Mouse (Mus musculus) gastrocnemius, adult 18-20 months (tissue): ENCODE data around the gene Tmem106c. TPM values are rescaled to one million over a fixed set of nuclear protein-coding genes. Genes with fewer than 3 reads are reported as not detected.

ENCODE experiments used
- DNase-seq: peaks from one replicate; pipeline ENCODE4 v3.0.0; 2021; ENCODE audit warnings: low spot score
- total RNA-seq, 2 experiments: library from RNA; stranded (reverse); gene quantifications; 2 replicates each; pipeline ENCODE4 v1.2.3; 2021

Tmem106c gene
- total RNA-seq, 2 experiments from 2014 or later: 5.8 to 7.4 TPM

- peak; percentile 48 for DNase-seq
These were observed 11.7 kb upstream of the Tmem106c start for GRCm38 (mm10) chr15:97952137-97952888.

GRCm38 (mm10) chr15:97952889-97953189 lies 11.2 kb upstream of the Tmem106c start:
- no peak for DNase-seq

DNA sequence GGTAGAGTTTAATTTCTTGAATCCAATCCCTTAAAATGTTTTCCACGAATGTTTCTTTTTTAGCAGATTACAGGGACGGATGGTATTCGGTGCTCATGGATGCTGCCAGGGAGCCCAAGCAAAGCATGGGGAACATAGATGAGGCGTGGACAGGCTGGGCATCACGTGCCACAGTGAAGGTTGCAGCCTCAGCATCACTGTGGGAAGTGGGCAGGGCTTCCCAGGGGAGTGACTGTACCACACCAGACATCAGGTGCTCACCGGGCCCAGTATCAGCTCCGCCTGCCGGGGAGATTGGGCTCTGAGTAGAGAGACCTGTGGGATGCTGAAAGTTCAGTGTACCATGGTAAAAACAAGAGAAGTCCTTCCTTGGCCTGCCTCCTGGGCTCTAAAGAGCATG lies 9.3 kb upstream of the Tmem106c start:
- no peak for DNase-seq

DNA sequence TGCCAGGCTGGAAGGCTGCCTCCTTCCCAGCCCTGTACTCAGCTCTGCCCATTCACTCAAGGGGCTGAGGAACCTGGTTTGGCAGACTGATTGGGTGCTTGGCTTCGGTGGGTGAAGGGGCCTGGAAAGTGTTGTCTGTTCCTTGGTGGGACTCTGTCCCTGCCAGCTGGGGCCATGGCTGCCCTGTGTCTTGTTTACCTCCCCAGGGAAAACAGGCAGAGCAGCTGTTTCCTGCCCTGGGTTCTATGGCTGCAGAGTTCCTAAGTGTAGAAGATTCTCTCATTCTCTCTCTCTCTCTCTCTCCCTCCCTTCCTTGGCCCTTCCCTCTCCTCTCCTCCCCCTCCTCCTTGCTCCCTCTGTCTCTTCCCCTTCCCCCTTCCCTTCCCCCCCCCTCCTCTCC lies 8.7 kb upstream of the Tmem106c start:
- no peak for DNase-seq

DNA sequence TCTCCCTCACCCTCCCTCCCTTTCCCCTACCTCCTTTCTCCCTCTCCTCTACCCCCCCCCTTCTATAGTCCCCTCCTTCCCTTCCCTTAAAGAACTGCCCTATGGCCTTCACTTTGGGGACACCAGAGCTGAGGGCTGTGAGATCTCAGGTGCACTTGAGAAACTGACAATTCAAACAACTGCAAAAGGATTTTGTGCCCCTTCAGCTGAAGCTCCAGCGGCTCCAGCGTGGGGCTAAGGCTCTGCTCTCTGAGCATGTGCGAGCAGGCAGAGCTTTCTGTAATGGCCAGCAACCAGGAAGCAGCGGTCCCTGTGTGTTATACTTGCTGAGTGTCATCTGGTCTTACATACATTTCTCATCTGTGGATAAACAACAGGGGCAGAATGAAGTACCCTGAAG lies 8.3 kb upstream of the Tmem106c start:
- DNase-seq: no peak

DNA sequence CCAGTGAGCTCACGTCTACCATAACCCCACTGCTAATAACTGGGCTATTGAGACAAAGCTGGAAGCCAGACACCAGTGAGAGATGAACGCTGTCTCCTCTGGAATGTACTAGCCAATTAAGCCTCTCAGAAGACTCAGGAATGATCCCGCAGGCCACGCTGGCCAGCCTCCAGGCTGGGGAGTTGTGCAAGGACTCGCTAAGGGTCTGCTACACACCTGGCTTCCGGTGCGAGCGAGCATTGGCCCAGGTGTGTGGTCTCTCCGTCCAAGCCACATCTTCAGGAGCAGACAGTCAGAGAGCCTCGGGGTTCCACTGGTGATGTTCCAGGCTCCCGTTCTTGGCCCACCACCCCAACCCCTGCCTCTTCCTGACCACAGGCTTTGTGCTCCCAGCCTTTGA lies 7.6 kb upstream of the Tmem106c start:
- no peak for DNase-seq

GRCm38 (mm10) chr15:97963329-97963988 lies 541 bp upstream of the Tmem106c start:
- no peak for DNase-seq

- no peak for DNase-seq
These were observed 812 bp downstream of the Tmem106c start for GRCm38 (mm10) chr15:97964836-97965187.

DNA sequence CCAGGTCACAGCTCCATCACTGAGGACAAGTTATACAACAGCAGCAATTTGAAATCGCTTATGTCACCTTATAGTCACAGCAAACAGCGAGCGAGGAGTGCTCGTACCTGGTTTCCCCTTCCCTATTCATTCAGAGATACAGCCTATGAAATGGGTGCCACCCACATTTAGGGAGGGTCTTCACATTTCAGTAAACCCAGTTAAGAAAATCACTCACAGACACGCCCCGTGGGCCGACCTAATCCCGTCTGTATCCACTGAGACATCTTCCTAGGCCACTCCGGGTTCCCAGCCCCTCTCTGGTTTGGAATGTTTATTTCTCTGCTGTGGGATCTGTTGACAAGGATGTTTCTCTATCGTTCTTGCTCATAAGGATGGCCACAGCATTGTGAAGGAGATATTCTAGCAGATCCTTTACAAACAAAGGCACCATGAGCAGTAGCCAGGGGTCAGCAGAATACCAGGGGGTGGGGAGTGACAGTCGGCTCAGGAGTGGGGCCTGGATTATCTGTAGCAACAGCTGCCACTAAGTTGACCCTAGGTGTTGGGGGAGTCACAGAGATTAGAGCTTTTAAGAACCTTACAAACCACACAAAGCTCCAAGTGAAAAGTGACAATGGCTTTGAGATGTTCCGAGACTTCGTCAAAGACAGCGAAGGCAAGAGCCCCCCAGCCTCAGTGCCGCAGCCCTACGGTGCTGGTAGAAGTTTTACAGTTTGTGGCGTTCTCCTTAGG lies 1.5 kb downstream of the Tmem106c start:
- no peak for DNase-seq

DNA sequence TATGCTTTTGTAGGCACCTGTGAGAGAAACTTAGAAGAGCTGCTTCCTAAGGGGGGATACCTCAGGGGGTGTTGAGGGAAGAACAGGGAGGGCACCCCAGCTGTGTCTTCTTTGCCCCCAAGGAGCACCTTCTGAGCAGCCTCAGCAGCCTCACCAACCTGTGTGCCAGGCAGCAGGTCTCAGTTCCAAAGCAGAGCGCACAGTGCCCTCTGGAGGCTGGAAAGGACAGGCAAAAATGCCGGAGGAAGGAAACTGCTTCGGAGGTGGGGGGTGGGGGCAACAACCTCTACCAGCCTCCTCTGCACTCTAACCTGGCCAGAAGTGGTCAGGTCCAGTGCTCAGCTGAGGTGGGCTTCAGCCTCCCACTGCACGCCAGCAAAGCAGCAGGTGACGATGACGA lies 6.3 kb downstream of the Tmem106c start:
- no peak for DNase-seq

DNA sequence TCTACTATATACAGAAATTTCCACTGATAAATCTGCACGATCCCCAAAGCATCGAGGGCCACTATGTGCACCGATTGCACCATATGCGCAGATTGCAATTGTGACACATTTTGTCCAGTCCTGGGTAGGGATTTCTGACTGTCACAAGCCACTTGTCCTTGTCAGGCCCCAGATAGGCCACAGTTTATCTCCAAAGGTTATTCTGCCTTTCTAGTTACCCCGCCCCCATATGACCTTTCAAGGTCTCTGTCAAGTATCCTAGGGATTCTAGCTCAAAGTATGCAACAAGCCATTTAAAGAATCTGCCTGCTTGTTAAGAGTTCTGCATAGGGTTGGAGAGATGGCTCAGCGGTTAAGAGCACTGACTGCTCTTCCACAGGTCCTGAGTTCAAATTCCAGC lies 8.6 kb downstream of the Tmem106c start:
- DNase-seq: no peak

DNA sequence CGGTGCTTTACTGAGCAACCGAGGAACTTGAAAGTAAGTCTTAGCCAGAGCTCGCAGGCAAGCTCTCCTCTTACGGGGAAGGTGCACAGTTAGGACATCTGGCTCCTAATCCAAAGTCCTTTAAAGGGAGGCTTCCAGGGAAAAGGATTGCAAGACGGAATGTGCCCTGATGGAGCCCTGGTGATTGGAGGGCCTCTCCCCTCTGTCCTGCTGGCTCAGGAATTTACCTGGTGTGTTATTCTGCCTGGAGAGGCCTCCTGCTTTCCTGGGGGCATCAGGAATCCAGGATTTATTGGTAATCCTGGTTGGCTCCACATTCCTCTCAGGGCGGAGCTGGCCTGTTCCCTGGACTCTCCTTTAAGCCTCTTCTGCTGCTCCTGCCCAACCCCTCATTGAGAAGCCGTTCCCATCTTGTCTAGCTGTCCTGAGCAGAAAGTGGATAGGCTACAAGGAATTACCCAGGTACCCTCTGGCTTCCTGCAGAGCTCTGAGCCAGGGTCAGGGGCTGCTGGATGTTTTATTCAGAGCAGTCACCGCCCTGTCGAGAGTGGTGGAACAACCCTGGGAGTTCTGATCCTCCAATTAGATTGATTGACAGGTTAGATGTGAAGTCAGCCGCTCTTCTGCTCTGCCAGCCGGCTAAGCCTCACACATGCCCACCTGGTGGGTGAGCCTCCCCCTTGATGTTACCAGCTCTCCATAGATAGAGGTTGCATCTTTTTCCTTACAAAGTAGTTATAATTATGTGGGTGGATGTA lies 9.4 kb downstream of the Tmem106c start:
- DNase-seq: no peak

- DNase-seq: no peak
These were observed 17.6 kb downstream of the Tmem106c start for GRCm38 (mm10) chr15:97981560-97981959.

GRCm38 (mm10) chr15:97989544-97989943 lies 25.5 kb downstream of the Tmem106c start:
- DNase-seq: no peak

DNA sequence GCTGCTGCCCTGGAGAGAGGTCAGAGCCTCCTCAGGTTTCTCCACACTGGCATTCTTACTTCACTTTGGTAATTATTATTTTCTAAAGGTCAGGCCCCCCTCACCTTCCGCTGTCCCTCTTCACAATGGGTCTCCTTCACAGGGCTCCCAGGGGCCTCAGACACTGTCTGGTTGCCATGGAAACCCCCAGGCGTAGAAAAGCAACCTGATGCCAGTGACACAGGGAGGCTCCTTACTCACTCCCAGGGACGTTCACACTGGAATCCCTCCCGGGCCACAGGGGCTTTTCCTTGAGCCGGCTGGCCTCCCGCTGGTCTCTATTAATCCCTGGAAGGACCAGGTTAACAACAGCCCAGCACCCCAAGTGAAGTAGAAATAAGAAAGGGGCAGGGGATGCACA lies 26.1 kb downstream of the Tmem106c start:
- no peak for DNase-seq

DNA sequence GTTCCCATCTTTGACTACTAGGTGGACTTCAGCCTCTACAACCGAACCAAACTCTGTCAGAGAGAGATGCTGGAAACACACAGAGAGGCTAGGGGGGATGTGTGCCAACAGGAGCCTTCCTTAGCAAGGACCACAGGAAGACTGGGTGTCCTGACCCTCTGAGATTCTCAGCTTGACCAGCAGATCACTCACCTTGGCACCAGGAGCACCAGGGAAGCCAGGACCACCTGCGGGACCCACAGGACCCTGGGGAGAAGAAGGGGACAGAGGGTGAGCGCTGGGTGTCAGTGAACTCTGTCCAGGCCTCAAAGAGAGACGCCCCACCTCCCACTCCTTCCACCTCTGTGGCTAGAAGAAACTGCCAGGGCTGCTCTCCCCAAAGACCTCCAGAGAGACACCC lies 26.7 kb downstream of the Tmem106c start:
- DNase-seq: no peak

GRCm38 (mm10) chr15:97991285-97991895 lies 27.4 kb downstream of the Tmem106c start:
- DNase-seq: no peak

DNA sequence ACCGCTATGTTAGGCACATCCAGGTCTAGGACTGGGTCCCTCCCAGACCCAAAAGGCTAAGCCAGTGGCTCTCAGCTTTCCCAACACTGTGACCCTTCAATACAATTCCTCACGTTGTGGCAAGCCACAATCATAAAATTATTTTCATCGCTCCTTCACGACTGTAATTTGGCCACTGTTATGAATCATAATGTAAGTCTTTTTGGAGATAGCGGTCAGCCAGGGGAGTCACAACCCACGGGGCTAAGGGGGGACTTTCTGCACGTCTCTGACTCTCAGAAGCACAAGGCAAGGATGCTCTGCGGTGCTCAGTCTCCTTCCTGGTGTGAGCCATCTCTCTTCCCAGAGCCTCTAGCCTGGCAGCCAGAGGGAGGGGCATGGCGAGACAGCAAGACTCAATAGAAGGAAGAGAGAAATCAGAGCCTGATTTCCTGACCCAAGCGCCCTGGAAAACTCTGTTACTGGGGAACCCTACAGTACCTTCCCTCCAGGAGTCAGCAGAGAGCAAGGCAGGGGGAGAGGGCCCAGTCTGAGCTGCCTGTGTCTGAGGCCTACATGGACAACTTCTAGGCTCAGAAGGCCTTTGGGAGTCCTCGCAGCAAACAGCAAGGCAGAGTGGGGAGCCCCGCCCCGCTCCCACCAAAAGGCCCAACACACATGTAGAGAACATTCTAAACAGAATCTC lies 28.2 kb downstream of the Tmem106c start:
- no peak for DNase-seq

GRCm38 (mm10) chr15:97992712-97993286 lies 28.8 kb downstream of the Tmem106c start:
- DNase-seq: peak; percentile 79

- DNase-seq: no peak
These were observed 32.8 kb downstream of the Tmem106c start for GRCm38 (mm10) chr15:97996716-97997256.
